Mouse (Mus musculus): ENCODE results near the gene Hspb3. TPM values are rescaled to one million over a fixed set of nuclear protein-coding genes. Genes with fewer than 3 reads are reported as not detected.

The Hspb3 gene
- total RNA-seq, 2 experiments from 2014 or later = 0.62 to 1.0 TPM

DNA sequence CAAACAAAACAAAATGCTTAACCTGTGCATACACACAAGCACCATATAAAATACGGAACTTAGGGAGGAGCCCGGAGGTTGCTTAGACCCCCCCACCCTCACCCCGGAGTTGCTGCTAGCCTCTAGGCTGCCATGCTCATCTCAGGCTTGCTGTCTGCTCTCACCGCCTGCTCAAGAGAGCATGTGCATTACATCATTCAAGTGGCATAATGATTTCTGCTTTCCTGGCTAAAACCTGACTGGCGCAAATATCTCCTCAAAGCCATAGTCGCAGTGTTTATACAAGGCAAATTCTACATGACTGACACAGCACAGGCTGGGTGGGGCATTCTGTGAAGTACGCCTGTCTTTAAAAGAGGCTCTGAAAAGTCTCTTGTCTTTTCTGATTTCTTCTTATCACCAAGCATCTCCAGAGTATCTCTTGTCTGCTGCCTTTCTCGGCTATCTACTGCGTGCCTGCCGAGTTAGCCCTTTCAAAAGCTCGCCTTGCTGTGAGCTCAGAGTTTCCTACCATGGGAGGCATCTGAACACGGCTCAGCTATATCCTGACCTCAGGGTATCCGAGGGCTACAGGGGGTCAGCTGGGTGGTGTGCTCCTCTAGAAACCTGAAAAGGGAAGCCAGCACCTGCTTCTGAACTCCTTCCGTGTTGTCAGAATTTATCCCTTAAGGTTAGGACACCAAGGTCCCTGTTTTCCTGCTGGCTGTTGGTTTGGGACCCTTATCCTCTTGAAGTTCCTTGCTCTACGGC, 28.6 kb downstream of the Hspb3 start:
- no peak for DNase-seq

GRCm38 (mm10) chr13:113632506-113632905, 31.0 kb downstream of the Hspb3 start:
- no peak for DNase-seq

- DNase-seq = no peak
Observed at GRCm38 (mm10) chr13:113627601-113628000, 35.9 kb downstream of the Hspb3 start.

GRCm38 (mm10) chr13:113622865-113623255, 40.6 kb downstream of the Hspb3 start:
- no peak for DNase-seq

DNA sequence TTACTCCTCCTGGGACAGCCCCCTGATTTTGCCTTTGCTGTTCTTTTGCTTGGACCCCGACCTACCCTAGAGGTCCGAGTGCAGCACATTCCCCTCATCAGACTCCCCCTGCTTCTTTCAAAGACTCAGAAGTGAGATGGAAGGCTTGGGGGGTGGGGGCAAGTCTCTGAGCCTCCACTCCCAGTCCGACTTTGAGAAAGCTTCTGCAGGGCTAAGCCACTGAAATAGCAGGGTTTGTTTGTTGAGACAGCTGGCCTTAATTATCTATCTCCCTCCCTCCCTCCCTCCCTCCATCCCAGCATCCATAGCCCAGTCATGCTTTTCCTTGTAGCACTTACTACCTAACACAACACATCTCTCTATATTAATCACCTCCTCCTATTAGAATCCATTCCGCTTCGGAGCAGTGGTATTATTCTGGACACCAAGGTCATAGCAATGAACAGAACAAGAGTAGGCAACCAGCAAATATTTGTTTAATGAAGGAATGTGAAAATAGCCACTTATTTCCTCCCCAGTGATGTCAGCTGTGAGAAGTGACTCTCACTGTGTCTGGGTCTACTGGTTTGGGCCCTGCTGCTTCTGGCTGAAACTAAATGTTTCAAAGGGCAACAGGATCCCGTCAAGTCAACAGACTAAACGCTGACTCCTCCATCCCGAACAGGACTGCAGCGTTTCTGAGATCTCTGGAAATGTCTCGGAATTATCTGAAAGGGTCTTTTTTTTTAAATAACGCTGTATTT, 41.2 kb downstream of the Hspb3 start:
- no peak for DNase-seq

- no peak for DNase-seq
Observed at GRCm38 (mm10) chr13:113619003-113619402, 44.5 kb downstream of the Hspb3 start.

DNA sequence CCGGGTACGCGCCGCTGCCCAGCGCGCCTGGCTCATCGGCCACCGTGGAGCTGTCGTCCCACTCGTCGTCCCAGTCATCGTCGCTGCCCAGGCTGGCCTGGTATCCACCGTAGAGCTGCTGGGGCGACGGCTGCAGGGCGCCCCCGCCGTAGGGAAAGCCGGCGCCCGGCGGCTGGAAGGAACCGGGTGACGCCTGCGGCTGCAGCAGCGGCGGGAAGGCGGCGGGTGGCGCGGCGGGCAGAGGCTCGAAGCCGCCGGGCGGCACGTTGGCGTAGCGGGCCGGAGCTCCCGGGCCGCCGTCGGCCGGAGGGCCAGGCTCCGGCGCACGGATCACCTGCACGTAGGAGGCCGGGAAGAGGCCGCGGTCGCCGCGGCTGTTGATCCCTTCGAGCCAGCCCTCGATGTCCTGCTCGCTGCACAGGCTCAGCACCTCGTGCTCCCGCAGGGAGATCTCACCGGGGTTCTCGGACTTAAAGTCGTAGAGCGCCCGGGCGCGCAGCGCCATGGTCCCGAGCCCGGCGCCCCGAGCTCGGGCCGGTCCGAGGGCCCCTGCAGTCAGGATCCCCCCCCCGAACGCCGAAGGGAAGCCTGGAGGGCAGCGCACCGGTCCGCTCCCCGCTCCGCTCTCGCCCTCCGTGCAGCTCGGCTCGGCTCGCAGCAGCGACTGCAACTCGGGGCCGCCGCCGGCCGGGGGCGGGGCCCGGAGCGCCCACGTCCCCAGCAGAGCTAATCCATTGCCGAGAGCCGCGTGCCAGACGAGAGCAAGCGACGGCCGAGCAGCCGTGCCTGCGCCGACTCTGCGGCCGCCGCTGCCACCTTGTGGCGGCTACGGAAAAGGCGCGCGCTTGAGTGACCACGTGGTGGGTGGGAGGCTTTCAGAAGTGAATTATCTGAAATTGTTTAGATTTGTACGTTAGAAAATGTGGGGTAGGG, 45.3 kb downstream of the Hspb3 start, which contains the start of gene Snx18:
Gene Snx18 (minus strand): TSS at position 674 of the 933 bp plus-strand sequence.
- DNase-seq = peak; percentile 90 to 91

DNA sequence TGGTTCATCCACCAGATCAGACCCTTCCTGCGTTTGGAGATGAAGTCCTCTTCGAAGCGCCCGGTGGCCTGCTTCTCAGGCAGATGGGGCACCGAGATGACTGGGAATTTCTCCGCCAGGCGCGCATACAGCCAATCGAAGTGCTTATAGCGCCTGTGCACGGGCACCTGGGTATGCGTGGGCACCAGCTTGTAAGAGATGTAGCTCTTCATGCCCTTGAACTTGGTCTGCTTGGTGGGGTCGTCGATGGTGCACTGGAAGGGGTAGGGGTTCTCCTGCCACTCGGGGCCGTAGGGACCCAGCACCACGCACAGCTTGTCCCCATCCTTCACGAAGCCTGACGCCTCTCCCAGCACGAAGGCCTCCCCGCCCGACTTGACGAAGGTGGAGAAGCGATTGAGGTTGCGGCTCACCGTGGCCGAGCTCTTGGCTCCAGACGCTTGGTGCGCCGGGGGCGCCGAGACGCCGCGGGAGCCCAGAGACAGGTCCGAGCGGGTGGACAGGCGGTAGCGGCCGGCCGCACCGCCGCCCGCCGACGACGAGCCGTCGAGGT, 46.1 kb downstream of the Hspb3 start:
- DNase-seq = peak in 1 of 2 experiments; percentile 42

- no peak for DNase-seq
Observed at GRCm38 (mm10) chr13:113616751-113617337, 46.6 kb downstream of the Hspb3 start.

GRCm38 (mm10) chr13:113615971-113616671, 47.4 kb downstream of the Hspb3 start:
- DNase-seq = no peak

DNA sequence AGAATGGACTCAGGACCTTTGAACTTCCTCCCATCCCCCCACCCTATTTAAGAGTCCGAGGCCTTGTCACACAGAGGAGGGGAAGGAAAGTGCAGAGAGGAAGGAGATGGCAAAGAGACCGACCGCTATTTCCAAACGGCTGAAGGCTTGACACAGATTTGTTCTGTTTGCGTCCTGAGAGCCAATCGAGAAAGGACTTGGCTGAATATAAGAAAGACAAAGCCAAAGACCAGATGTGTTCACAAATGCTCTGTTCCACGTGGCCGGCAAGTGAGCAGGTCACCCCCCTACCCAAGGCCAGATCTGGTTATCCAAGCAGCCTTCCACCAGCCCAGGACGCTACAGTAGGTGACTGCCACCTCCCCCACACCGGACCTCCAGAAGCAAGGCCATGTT, 47.9 kb downstream of the Hspb3 start:
- no peak for DNase-seq

GRCm38 (mm10) chr13:113614635-113615545, 48.6 kb downstream of the Hspb3 start:
- peak in 1 of 2 experiments; percentile 58 for DNase-seq

GRCm38 (mm10) chr13:113613882-113614281, 49.6 kb downstream of the Hspb3 start:
- DNase-seq = no peak

GRCm38 (mm10) chr13:113613341-113613740, 50.1 kb downstream of the Hspb3 start:
- DNase-seq = no peak

Other genes starting within 250 kb of the Hspb3 start
- 10 to 100 TPM; 21.6 to 22.7 TPM for gene Snx18, start 45.1 kb downstream of the Hspb3 start, total RNA-seq (2021)
- gene Arl15, start 130.8 kb upstream of the Hspb3 start, total RNA-seq (2021) = 10 to 100 TPM; 61.5 to 69.2 TPM

Data from layer of hippocampus, postnatal 36 days (tissue).